Mouse (Mus musculus) liver, postnatal 0 days (tissue): Measurements from ENCODE around the gene Myl7. TPM values are rescaled to one million over a fixed set of nuclear protein-coding genes. Genes with fewer than 3 reads are reported as not detected.
A peak's percentile ranks its signal among the peaks of the same experiment; 100 is the strongest.

Source experiments
- ATAC-seq: fragments of 200-750 bp; cut with Nextera tagmentation; 2 replicates; pipeline ENCODE4 v1.8.0; 2017; ENCODE audit warnings: mild to moderate bottlenecking, moderate library complexity
- DNase-seq: peaks from one replicate; pipeline ENCODE4 v3.0.0-alpha.2; 2016
- H3K27ac ChIP-seq: fragments of 300-500 bp; sonication (generic); 2 replicates; pipeline ENCODE4 v1.5.1; 2014; ENCODE audit warnings: antibody characterized with exemption, moderate library complexity, mild to moderate bottlenecking, low read depth
- H3K27me3 ChIP-seq: fragments of 300-500 bp; sonication (generic); 2 replicates; pipeline ENCODE4 v1.6.1; 2014; ENCODE audit warnings: low read length, control low read depth, mixed read lengths; ENCODE audit not compliant: insufficient read depth
- H3K36me3 ChIP-seq: fragments of 300-500 bp; sonication (generic); replicated peaks from 2 replicates; pipeline ENCODE4 v1.6.1; 2014; ENCODE audit warnings: mild to moderate bottlenecking, control low read depth, low read length, moderate library complexity, mixed read lengths; ENCODE audit not compliant: insufficient read depth
- H3K4me1 ChIP-seq: fragments of 300-500 bp; sonication (generic); 2 replicates; pipeline ENCODE4 v1.6.1; 2014; ENCODE audit warnings: antibody characterized with exemption, mild to moderate bottlenecking, control low read depth; ENCODE audit not compliant: insufficient read depth
- H3K4me2 ChIP-seq: fragments of 300-500 bp; sonication (generic); 2 replicates; pipeline ENCODE4 v1.6.1; 2014; ENCODE audit warnings: low read depth, mild to moderate bottlenecking, low read length, moderate library complexity, mixed read lengths
- H3K4me3 ChIP-seq: fragments of 300-500 bp; sonication (generic); 2 replicates; pipeline ENCODE4 v1.5.1; 2014; ENCODE audit warnings: low read depth, low read length
- H3K9ac ChIP-seq: fragments of 300-500 bp; sonication (generic); replicated peaks from 2 replicates; pipeline ENCODE4 v1.6.1; 2014; ENCODE audit warnings: mild to moderate bottlenecking, moderate library complexity
- H3K9me3 ChIP-seq: fragments of 300-500 bp; sonication (generic); 2 replicates; pipeline ENCODE4 v1.6.1; 2016; ENCODE audit warnings: mild to moderate bottlenecking, control low read depth, low read length, mixed read lengths
- CTCF ChIP-seq: sonication (generic); IDR thresholded peaks from 2 replicates; pipeline ENCODE4 v1.5.1; 2016; ENCODE audit warnings: antibody characterized with exemption, low read depth
- EP300 ChIP-seq: IDR thresholded peaks from 2 replicates; pipeline ENCODE4 v1.6.1; 2016; ENCODE audit warnings: antibody characterized with exemption, low read depth, mild to moderate bottlenecking
- WGBS: fragments of 180-500 bp; shearing (Covaris S2); extraction: QIAGEN DNeasy Blood & Tissue Kit; methylation state at CpG from one replicate; pipeline ENCODE4 v1.1.7; 2014; ENCODE audit not compliant: insufficient replicate concordance; 5-methylcytosine and 5-hydroxymethylcytosine counted together
- polyA plus RNA-seq: library from polyadenylated mRNA; unstranded; fragments of >200 nt; fragmentation: Nextera tagmentation; extraction: Ambion mirVana; gene quantifications from 2 replicates; pipeline ENCODE4 v1.2.1, GENCODE M21; 2015

Myl7 gene
- polyA plus RNA-seq, 1 experiment from 2014 or later: 2.6 TPM

DNA sequence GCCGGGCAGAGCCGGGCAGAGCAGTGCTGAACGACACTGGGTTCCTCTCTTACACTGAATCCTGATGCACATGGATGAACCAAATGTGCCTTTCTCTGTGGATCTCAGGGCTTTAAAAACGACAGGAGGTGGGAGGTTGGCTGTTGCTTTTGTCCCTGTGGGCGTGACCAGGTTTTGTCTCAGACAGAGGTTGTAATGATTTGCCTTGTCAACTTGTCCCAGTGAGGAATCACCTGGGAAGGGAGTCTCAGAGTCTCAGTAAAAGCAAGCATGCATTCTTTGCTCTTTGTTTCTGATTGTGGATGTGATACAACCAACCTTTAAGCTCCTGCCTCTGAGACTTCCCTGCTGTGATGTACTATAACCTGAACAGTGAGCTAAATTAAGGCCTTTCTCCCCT, 8.5 kb upstream of the Myl7 start:
- H3K27ac ChIP-seq: no peak overlapping the region
- no peak overlapping the region for H3K9ac ChIP-seq
- TF ChIP-seq CTCF: no peak
- no peak for TF ChIP-seq EP300
- 63% methylated on average over 5 of the region's 5 CpGs for WGBS
- H3K27me3 ChIP-seq: peaks cover 12% of the 10 kb centered on the region
- DNase-seq (no peak), ATAC-seq (no peak)
- no peaks in the 10 kb centered on the region for H3K9me3 ChIP-seq
- peaks cover 8% of the 10 kb centered on the region; the same call in 1 of the 2 replicates for H3K36me3 ChIP-seq
- H3K4me1 ChIP-seq: no peaks in the 10 kb centered on the region
- H3K4me2 ChIP-seq: no peak overlapping the region
- H3K4me3 ChIP-seq: no peak overlapping the region

DNA sequence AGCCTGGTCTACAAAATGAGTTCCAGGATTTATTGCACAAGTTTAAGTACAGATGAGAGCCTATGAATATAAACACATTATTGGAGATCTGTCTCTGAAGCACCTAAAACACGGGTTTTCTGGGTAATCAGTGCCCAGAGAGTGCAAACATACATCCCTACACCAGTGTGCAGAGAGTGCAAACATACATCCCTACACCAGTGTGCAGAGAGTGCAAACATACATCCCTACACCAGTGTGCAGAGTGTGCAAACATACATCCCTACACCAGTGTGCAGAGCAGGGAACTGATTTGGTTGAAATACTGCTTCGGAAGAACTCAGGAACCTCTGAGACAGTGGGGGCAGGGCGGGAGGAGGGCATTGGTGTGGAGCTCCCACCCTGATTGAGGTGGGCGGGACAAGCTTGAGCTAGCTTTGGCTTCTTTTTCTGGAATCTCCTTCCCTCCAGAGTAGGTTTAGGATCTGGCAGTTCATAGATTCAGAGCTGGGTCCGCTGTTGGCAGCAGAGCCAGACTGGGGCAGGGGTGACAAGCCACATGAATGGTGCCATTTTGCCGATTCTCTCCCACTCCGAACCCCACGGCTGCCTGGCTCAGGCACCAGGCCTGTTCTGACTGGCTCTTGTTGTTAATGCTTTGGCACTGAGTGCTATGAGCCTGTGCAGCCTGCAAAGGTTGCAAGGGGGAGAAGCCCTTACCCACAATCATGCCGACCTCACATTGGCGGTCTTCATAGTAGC, 7.4 kb upstream of the Myl7 start:
- DNase-seq: no peak
- no peaks in the 10 kb centered on the region for H3K9me3 ChIP-seq
- no peak overlapping the region for H3K9ac ChIP-seq
- no peak for ATAC-seq
- no peak overlapping the region for H3K27ac ChIP-seq
- peaks cover 22% of the 10 kb centered on the region for H3K27me3 ChIP-seq
- TF ChIP-seq EP300: no peak
- no peak for TF ChIP-seq CTCF
- peaks cover 8% of the 10 kb centered on the region; the same call in 1 of the 2 replicates for H3K36me3 ChIP-seq
- no peak overlapping the region for H3K4me2 ChIP-seq
- H3K4me1 ChIP-seq: no peaks in the 10 kb centered on the region
- WGBS: 80% methylated on average over 10 of the region's 10 CpGs
- no peak overlapping the region for H3K4me3 ChIP-seq

DNA sequence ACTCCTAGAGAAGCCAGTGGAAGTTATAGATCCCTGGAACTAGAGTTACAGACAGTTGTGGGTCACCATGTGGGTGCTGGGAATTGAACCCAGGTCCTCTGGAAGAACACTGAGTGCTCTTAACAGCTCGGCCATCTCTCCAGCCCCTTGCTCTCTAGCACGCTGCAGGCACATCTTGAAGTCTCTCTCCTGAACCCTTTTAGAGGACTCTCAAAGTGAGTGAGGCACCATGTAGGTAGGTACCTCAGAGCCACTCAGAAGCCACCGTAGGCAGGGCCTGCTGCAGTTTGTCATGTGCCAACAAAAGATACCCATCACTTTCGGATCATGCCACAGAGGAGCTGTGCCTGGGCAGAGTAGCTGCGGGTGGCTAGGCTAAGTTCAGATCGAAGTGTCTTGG, 6.3 kb upstream of the Myl7 start:
- Histone ChIP-seq H3K4me2 (no peak overlapping the region), H3K9ac (no peak overlapping the region), H3K4me3 (no peak overlapping the region), H3K27ac (no peak overlapping the region), H3K9me3 (no peaks in the 10 kb centered on the region), H3K4me1 (no peaks in the 10 kb centered on the region), H3K36me3 (peaks cover 7% of the 10 kb centered on the region; the same call in 1 of the 2 replicates), H3K27me3 (peaks cover 25% of the 10 kb centered on the region)
- WGBS: 81% methylated on average over 6 of the region's 6 CpGs
- no peak for ATAC-seq
- no peak for DNase-seq
- TF ChIP-seq CTCF: no peak
- no peak for TF ChIP-seq EP300

DNA sequence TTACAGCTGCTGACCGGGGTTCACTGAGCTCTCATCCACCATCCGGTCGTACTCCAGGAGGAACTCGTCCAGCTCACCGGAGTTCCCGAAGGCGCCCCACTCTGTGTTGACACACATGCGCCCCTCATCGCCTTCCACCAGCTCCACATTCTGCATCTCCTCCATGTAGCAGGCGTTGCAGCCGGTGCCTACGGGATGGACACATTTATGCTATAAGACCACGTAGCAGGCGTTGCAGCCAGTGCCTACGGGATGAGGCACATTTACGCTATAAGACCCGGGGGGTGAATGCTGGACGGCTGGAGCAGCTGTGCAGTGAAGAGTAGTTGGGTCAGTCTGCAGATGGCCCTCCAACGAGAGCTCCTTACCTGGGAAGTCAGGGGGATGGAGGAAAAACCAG, 5.8 kb upstream of the Myl7 start:
- no peak for DNase-seq
- no peak for TF ChIP-seq CTCF
- no peak for TF ChIP-seq EP300
- no peaks in the 10 kb centered on the region for H3K9me3 ChIP-seq
- H3K9ac ChIP-seq: no peak overlapping the region
- H3K4me1 ChIP-seq: no peaks in the 10 kb centered on the region
- H3K27ac ChIP-seq: no peak overlapping the region
- WGBS: 85% methylated on average over 19 of the region's 19 CpGs
- no peak for ATAC-seq
- H3K36me3 ChIP-seq: peaks cover 5% of the 10 kb centered on the region; the same call in 1 of the 2 replicates
- H3K4me2 ChIP-seq: no peak overlapping the region
- peaks cover 28% of the 10 kb centered on the region for H3K27me3 ChIP-seq
- H3K4me3 ChIP-seq: no peak overlapping the region

DNA sequence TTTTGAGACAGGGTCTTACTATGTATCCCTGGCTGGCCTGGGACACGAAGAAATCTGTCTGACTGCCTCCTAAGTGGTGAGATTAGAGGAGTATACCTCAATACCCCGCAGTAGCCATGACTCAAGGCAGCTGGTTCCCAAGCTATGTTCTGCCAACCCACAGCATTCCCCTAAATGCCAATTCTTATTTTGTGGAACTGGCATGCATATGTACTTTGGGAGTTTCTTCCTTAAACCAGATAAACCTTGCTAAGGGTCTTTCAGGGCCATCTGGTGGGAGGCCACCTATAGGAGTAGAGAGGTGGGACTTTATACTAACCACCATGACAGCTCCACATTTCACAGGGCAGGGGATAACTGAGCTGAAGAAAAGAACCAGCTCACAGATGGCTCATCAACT, 5.3 kb upstream of the Myl7 start:
- TF ChIP-seq CTCF (no peak), EP300 (no peak)
- H3K4me1 ChIP-seq: no peaks in the 10 kb centered on the region
- no peak overlapping the region for H3K9ac ChIP-seq
- H3K4me2 ChIP-seq: no peak overlapping the region
- DNase-seq (no peak), ATAC-seq (no peak)
- 0 out of 2 replicates have a peak, but pooled peaks cover 3% of the 10 kb centered on the region for H3K36me3 ChIP-seq
- H3K4me3 ChIP-seq: no peak overlapping the region
- H3K27ac ChIP-seq: no peak overlapping the region
- H3K27me3 ChIP-seq: peaks cover 28% of the 10 kb centered on the region
- H3K9me3 ChIP-seq: no peaks in the 10 kb centered on the region
- 79% methylated on average over 2 of the region's 2 CpGs for WGBS

DNA sequence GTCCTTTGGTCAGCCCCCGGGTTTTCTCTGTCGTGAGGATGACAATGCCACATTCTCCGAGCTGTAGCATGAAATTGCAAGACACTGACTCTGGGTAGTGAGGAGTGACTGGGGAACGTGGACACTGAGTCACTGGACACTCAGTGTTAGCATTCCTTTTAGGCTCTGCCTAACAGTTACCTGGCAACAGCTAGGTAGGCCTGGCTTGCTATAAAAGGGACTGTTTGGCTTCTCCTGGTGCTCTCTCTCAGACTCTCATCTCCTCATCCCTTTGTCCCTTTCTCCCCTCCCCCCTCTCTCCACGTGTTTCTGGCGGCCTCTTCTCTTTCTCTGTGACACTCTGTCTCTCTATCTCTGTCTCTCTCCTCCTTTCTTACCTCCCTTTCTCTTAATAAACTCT, 3.8 kb upstream of the Myl7 start:
- no peaks in the 10 kb centered on the region; the same call in 1 of the 2 replicates for H3K4me1 ChIP-seq
- WGBS: 23% methylated on average over 6 of the region's 6 CpGs
- DNase-seq (no peak), ATAC-seq (no peak)
- H3K4me3 ChIP-seq: no peak overlapping the region
- 0 out of 2 replicates have a peak, but pooled peaks cover 3% of the 10 kb centered on the region for H3K36me3 ChIP-seq
- TF ChIP-seq CTCF: no peak
- no peak for TF ChIP-seq EP300
- H3K4me2 ChIP-seq: no peak overlapping the region
- no peaks in the 10 kb centered on the region for H3K9me3 ChIP-seq
- H3K27ac ChIP-seq: no peak overlapping the region
- H3K27me3 ChIP-seq: peaks cover 40% of the 10 kb centered on the region
- H3K9ac ChIP-seq: no peak overlapping the region

DNA sequence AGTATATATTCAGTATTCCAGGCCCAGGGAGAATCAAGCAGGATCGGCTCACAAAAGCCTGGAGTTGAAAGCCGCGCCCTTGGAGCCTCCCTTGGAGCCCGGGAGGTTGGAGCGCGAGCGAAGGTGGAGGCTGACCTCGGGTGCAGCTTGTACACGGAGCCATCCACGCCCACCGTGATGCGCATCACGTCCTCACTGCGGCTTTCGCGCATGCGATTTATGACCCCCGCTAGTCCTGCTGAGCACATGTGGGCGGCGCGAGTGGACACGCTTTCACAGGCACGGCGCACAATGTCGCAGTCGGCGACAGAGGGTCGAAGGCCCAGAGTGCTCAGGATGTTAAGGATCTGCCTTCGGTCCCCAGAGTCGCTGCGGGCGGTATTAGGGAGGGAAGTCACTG, 3.4 kb upstream of the Myl7 start:
- no peak overlapping the region for H3K9ac ChIP-seq
- 0 out of 2 replicates have a peak, but pooled peaks cover 3% of the 10 kb centered on the region for H3K36me3 ChIP-seq
- DNase-seq (no peak), ATAC-seq (peak; percentile 25; the same call in 1 of the 2 replicates)
- TF ChIP-seq EP300: no peak
- TF ChIP-seq CTCF: no peak
- H3K4me1 ChIP-seq: peaks cover 4% of the 10 kb centered on the region; the same call in 1 of the 2 replicates
- WGBS: 10% methylated on average over 32 of the region's 32 CpGs
- no peaks in the 10 kb centered on the region for H3K9me3 ChIP-seq
- H3K27me3 ChIP-seq: peaks cover 44% of the 10 kb centered on the region
- peak overlapping the region; percentile 44 for H3K4me2 ChIP-seq
- H3K4me3 ChIP-seq: no peak overlapping the region
- no peak overlapping the region for H3K27ac ChIP-seq
